In genomic region chrX:100480317-100480716, GRCm38 (mm10) we compare ENCODE assay signal across 8 mouse cellular contexts. TPM values are rescaled to one million over a fixed set of nuclear protein-coding genes. Genes with fewer than 3 reads are reported as not detected.
DNase-seq lines count a peak whose midpoint lies in the region; ATAC-seq and TF ChIP-seq lines count a peak whose summit lies in the region.

No protein-coding gene starts in this region.

- TF ChIP-seq CTCF in ES-Bruce4 (IDR thresholded peaks at IDR 0.05; ENCODE audit: low read depth, low read length): peak; percentile 56
- peak; percentile 66 for TF ChIP-seq CTCF in brain, embryonic 14.5 days (IDR thresholded peaks at IDR 0.05; ENCODE audit: borderline replicate concordance, extremely low read depth, insufficient read depth, insufficient read length)
- peak; percentile 78 for TF ChIP-seq CTCF in layer of hippocampus, adult 2 months (conservative IDR thresholded peaks at IDR 0.05)
- peak; percentile 71 for TF ChIP-seq CTCF in lung, embryonic 14.5 days (IDR thresholded peaks at IDR 0.05; ENCODE audit: low read depth)
- no peak for TF ChIP-seq CTCF in thymus, adult 2 months (IDR thresholded peaks at IDR 0.05; ENCODE audit: borderline replicate concordance, control insufficient read depth, extremely low read depth, insufficient read depth, low read length, poor library complexity)

- 39% methylated on average over 3 of the region's 3 CpGs for WGBS in forebrain, embryonic 12.5 days
- 41% methylated on average over 3 of the region's 3 CpGs for WGBS in hindbrain, embryonic 10.5 days
- 28% methylated on average over 3 of the region's 3 CpGs for WGBS in lung, embryonic 14.5 days
- 48% methylated on average over 3 of the region's 3 CpGs for WGBS in neural tube, embryonic 15.5 days
- 13% methylated on average over 3 of the region's 3 CpGs for WGBS in thymus, adult 2 months

- no peak overlapping the region for H3K9ac ChIP-seq in ES-Bruce4 (ENCODE audit: low read depth, poor library complexity, severe bottlenecking)
- no peak overlapping the region for H3K9ac ChIP-seq in forebrain, embryonic 12.5 days
- no peak overlapping the region for H3K9ac ChIP-seq in lung, embryonic 14.5 days
- no peak overlapping the region for H3K9ac ChIP-seq in neural tube, embryonic 15.5 days (replicated peaks)

- TF ChIP-seq EP300 in ES-Bruce4 (IDR thresholded peaks at IDR 0.05; ENCODE audit: insufficient read depth, low read depth, low read length): no peak

- H3K4me1 ChIP-seq in ES-Bruce4 (ENCODE audit: control insufficient read depth, insufficient read depth, low read length): no peaks in the 10 kb centered on the region
- no peaks in the 10 kb centered on the region for H3K4me1 ChIP-seq in forebrain, embryonic 12.5 days
- H3K4me1 ChIP-seq in hindbrain, embryonic 10.5 days (replicated peaks): no peaks in the 10 kb centered on the region
- no peaks in the 10 kb centered on the region for H3K4me1 ChIP-seq in lung, embryonic 14.5 days (ENCODE audit: insufficient read depth)
- H3K4me1 ChIP-seq in neural tube, embryonic 15.5 days: no peaks in the 10 kb centered on the region
- H3K4me1 ChIP-seq in thymus, adult 2 months (replicated peaks; ENCODE audit: control insufficient read depth, insufficient read depth, low read length): no peaks in the 10 kb centered on the region

- ATAC-seq in forebrain, embryonic 12.5 days (ENCODE audit: low FRiP score): 0 out of 2 replicates have a peak, but pooled peaks have one; percentile 46
- ATAC-seq in lung, embryonic 14.5 days (ENCODE audit: insufficient read depth): peak; percentile 79
- ATAC-seq in neural tube, embryonic 15.5 days (ENCODE audit: low FRiP score): peak; percentile 88; the same call in 1 of the 2 replicates

- H3K27ac ChIP-seq in ES-Bruce4 (ENCODE audit: insufficient read depth, low read length): no peak overlapping the region
- H3K27ac ChIP-seq in forebrain, embryonic 12.5 days: no peak overlapping the region
- no peak overlapping the region for H3K27ac ChIP-seq in hindbrain, embryonic 10.5 days
- H3K27ac ChIP-seq in layer of hippocampus, adult 2 months: no peak overlapping the region
- no peak overlapping the region for H3K27ac ChIP-seq in lung, embryonic 14.5 days (ENCODE audit: low read depth)
- H3K27ac ChIP-seq in neural tube, embryonic 15.5 days (replicated peaks): no peak overlapping the region
- H3K27ac ChIP-seq in thymus, adult 2 months (ENCODE audit: control insufficient read depth, insufficient read depth, low read length): no peak overlapping the region

- no peaks in the 10 kb centered on the region for H3K36me3 ChIP-seq in ES-Bruce4 (ENCODE audit: control insufficient read depth, insufficient read depth, low read length, poor library complexity, severe bottlenecking)
- H3K36me3 ChIP-seq in forebrain, embryonic 12.5 days (replicated peaks): no peaks in the 10 kb centered on the region
- H3K36me3 ChIP-seq in hindbrain, embryonic 10.5 days: no peaks in the 10 kb centered on the region
- H3K36me3 ChIP-seq in lung, embryonic 14.5 days (ENCODE audit: insufficient read depth): no peaks in the 10 kb centered on the region
- no peaks in the 10 kb centered on the region for H3K36me3 ChIP-seq in neural tube, embryonic 15.5 days
- H3K36me3 ChIP-seq in thymus, adult 2 months (ENCODE audit: control insufficient read depth, insufficient read depth, low read length): no peaks in the 10 kb centered on the region

- peak; percentile 82 for DNase-seq in brain, embryonic 14.5 days (ENCODE audit: low read depth)
- DNase-seq in hindbrain, embryonic 10.5 days (ENCODE audit: low spot score): peak; percentile 46
- DNase-seq in layer of hippocampus, adult 2 months (ENCODE audit: low spot score in 2 of 2): peak; percentile 43 to 47
- DNase-seq in lung, embryonic 14.5 days: peak; percentile 69
- peak; percentile 61 for DNase-seq in thymus, adult 2 months

- no peak for TF ChIP-seq POLR2A in ES-Bruce4 (IDR thresholded peaks at IDR 0.05; ENCODE audit: insufficient read depth, low read length)
- no peak for TF ChIP-seq POLR2A in brain, embryonic 14.5 days (IDR thresholded peaks at IDR 0.05; ENCODE audit: borderline replicate concordance, extremely low read depth, insufficient read depth, insufficient read length, poor library complexity, severe bottlenecking)
- no peak for TF ChIP-seq POLR2A in thymus, adult 2 months (IDR thresholded peaks at IDR 0.05; ENCODE audit: control insufficient read depth, extremely low read depth, insufficient read depth, low read length, poor library complexity)

- no peaks in the 10 kb centered on the region for H3K9me3 ChIP-seq in ES-Bruce4 (replicated peaks; ENCODE audit: control insufficient read depth, insufficient read depth, low read length, poor library complexity, severe bottlenecking)
- H3K9me3 ChIP-seq in forebrain, embryonic 12.5 days: no peaks in the 10 kb centered on the region
- no peaks in the 10 kb centered on the region for H3K9me3 ChIP-seq in hindbrain, embryonic 10.5 days
- no peaks in the 10 kb centered on the region for H3K9me3 ChIP-seq in lung, embryonic 14.5 days (ENCODE audit: low read depth, low read length)
- H3K9me3 ChIP-seq in neural tube, embryonic 15.5 days (replicated peaks): no peaks in the 10 kb centered on the region

- no peak overlapping the region for H3K4me2 ChIP-seq in forebrain, embryonic 12.5 days
- H3K4me2 ChIP-seq in lung, embryonic 14.5 days: no peak overlapping the region
- H3K4me2 ChIP-seq in neural tube, embryonic 15.5 days: no peak overlapping the region

- H3K27me3 ChIP-seq in ES-Bruce4 (ENCODE audit: control insufficient read depth, insufficient read depth, low read length, poor library complexity, severe bottlenecking): no peaks in the 10 kb centered on the region
- peaks cover 19% of the 10 kb centered on the region for H3K27me3 ChIP-seq in forebrain, embryonic 12.5 days
- H3K27me3 ChIP-seq in hindbrain, embryonic 10.5 days (ENCODE audit: insufficient read depth, poor library complexity, severe bottlenecking): peaks cover 19% of the 10 kb centered on the region
- no peaks in the 10 kb centered on the region for H3K27me3 ChIP-seq in lung, embryonic 14.5 days (ENCODE audit: insufficient read depth, low read length)
- no peaks in the 10 kb centered on the region for H3K27me3 ChIP-seq in neural tube, embryonic 15.5 days (replicated peaks)
- H3K27me3 ChIP-seq in thymus, adult 2 months (ENCODE audit: control insufficient read depth, insufficient read depth, low read length): no peaks in the 10 kb centered on the region

- H3K4me3 ChIP-seq in ES-Bruce4 (ENCODE audit: low read depth, low read length): no peak overlapping the region
- H3K4me3 ChIP-seq in forebrain, embryonic 12.5 days (replicated peaks): no peak overlapping the region
- H3K4me3 ChIP-seq in hindbrain, embryonic 10.5 days: no peak overlapping the region
- no peak overlapping the region for H3K4me3 ChIP-seq in layer of hippocampus, adult 2 months
- H3K4me3 ChIP-seq in lung, embryonic 14.5 days (ENCODE audit: low read depth, low read length): no peak overlapping the region
- H3K4me3 ChIP-seq in neural tube, embryonic 15.5 days (replicated peaks): no peak overlapping the region
- H3K4me3 ChIP-seq in thymus, adult 2 months (ENCODE audit: control insufficient read depth, insufficient read depth, low read length): no peak overlapping the region

RNA-seq across cellular contexts. Expression of gene Igbp1, which starts 13.8 kb away (rescaled TPM):
- 75.0 and 82.6 TPM in 2 replicates for polyA plus RNA-seq in ES-Bruce4 (2011; ENCODE audit: insufficient read depth, insufficient read length, low read depth, missing spikeins)
- polyA plus RNA-seq in brain, embryonic 14.5 days (2012; rRNA removed): 46.1 and 46.8 TPM in 2 replicates
- polyA plus RNA-seq in forebrain, embryonic 12.5 days (2016; fragmentation: Nextera tagmentation; extraction: Ambion mirVana): 28.6 and 29.9 TPM in 2 replicates
- polyA plus RNA-seq in hindbrain, embryonic 10.5 days (2016; fragmentation: Nextera tagmentation; extraction: Ambion mirVana): 36.0 and 39.2 TPM in 2 replicates
- 10 to 100 TPM; 37.3 to 38.8 TPM for total RNA-seq in layer of hippocampus, adult 2 months (2021)
- 43.6 and 43.8 TPM in 2 replicates for polyA plus RNA-seq in lung, embryonic 14.5 days (2014; fragmentation: Nextera tagmentation; extraction: Ambion mirVana)
- polyA plus RNA-seq in neural tube, embryonic 15.5 days (2015; fragmentation: Nextera tagmentation; extraction: Ambion mirVana): 25.3 and 29.8 TPM in 2 replicates
- 19.8 and 24.2 TPM in 2 replicates for polyA plus RNA-seq in thymus, adult 2 months (2012; rRNA removed)

RNA-seq across cellular contexts. Expression of gene Awat2, which starts 37.8 kb away (rescaled TPM):
- 0.41 and 0.72 TPM in 2 replicates for polyA plus RNA-seq in ES-Bruce4 (2011; ENCODE audit: insufficient read depth, insufficient read length, low read depth, missing spikeins)
- 0.25 and 0.34 TPM in 2 replicates for polyA plus RNA-seq in brain, embryonic 14.5 days (2012; rRNA removed)
- 0.40 and 0.46 TPM in 2 replicates for polyA plus RNA-seq in forebrain, embryonic 12.5 days (2016; fragmentation: Nextera tagmentation; extraction: Ambion mirVana)
- polyA plus RNA-seq in hindbrain, embryonic 10.5 days (2016; fragmentation: Nextera tagmentation; extraction: Ambion mirVana): 0.63 and 0.95 TPM in 2 replicates
- total RNA-seq in layer of hippocampus, adult 2 months (2021): under 1 TPM; 0.22 to 0.31 TPM
- 0.62 and 1.0 TPM in 2 replicates for polyA plus RNA-seq in lung, embryonic 14.5 days (2014; fragmentation: Nextera tagmentation; extraction: Ambion mirVana)
- 0.12 and 0.22 TPM in 2 replicates for polyA plus RNA-seq in neural tube, embryonic 15.5 days (2015; fragmentation: Nextera tagmentation; extraction: Ambion mirVana)
- polyA plus RNA-seq in thymus, adult 2 months (2012; rRNA removed): 0.88 and 0.93 TPM in 2 replicates

RNA-seq across cellular contexts. Expression of gene Dgat2l6, which starts 44.3 kb away (rescaled TPM):
- not detected in 2 replicates for polyA plus RNA-seq in ES-Bruce4 (2011; ENCODE audit: insufficient read depth, insufficient read length, low read depth, missing spikeins)
- not detected in 2 replicates for polyA plus RNA-seq in brain, embryonic 14.5 days (2012; rRNA removed)
- polyA plus RNA-seq in forebrain, embryonic 12.5 days (2016; fragmentation: Nextera tagmentation; extraction: Ambion mirVana): not detected in 2 replicates
- not detected in 2 replicates for polyA plus RNA-seq in hindbrain, embryonic 10.5 days (2016; fragmentation: Nextera tagmentation; extraction: Ambion mirVana)
- under 1 TPM; 0.33 to 0.39 TPM for total RNA-seq in layer of hippocampus, adult 2 months (2021)
- not detected in 2 replicates for polyA plus RNA-seq in lung, embryonic 14.5 days (2014; fragmentation: Nextera tagmentation; extraction: Ambion mirVana)
- polyA plus RNA-seq in neural tube, embryonic 15.5 days (2015; fragmentation: Nextera tagmentation; extraction: Ambion mirVana): not detected in 2 replicates
- polyA plus RNA-seq in thymus, adult 2 months (2012; rRNA removed): 0.09 TPM in 1 of 2 replicates, not detected in the other

RNA-seq across cellular contexts. Expression of gene Otud6a, which starts 51.5 kb away (rescaled TPM):
- 0.70 and 1.3 TPM in 2 replicates for polyA plus RNA-seq in ES-Bruce4 (2011; ENCODE audit: insufficient read depth, insufficient read length, low read depth, missing spikeins)
- polyA plus RNA-seq in brain, embryonic 14.5 days (2012; rRNA removed): not detected in 2 replicates
- polyA plus RNA-seq in forebrain, embryonic 12.5 days (2016; fragmentation: Nextera tagmentation; extraction: Ambion mirVana): not detected in 2 replicates
- polyA plus RNA-seq in hindbrain, embryonic 10.5 days (2016; fragmentation: Nextera tagmentation; extraction: Ambion mirVana): not detected in 2 replicates
- not detected for total RNA-seq in layer of hippocampus, adult 2 months (2021)
- not detected in 2 replicates for polyA plus RNA-seq in lung, embryonic 14.5 days (2014; fragmentation: Nextera tagmentation; extraction: Ambion mirVana)
- not detected in 2 replicates for polyA plus RNA-seq in neural tube, embryonic 15.5 days (2015; fragmentation: Nextera tagmentation; extraction: Ambion mirVana)
- polyA plus RNA-seq in thymus, adult 2 months (2012; rRNA removed): not detected in 2 replicates
